Mouse (Mus musculus): ENCODE data around the gene Rslcan18. TPM values are rescaled to one million over a fixed set of nuclear protein-coding genes. Genes with fewer than 3 reads are reported as not detected.

Gene Rslcan18
- polyA plus RNA-seq, 1 experiment: 0.26 TPM

Other genes with a start within 250 kb of the Rslcan18 start
- gene Gm10767, start 211.3 kb downstream of the Rslcan18 start, polyA plus RNA-seq (2012; rRNA removed): 0.28 and 0.42 TPM in 2 replicates
- 0.19 and 0.27 TPM in 2 replicates for gene Zfp712, start 55.1 kb downstream of the Rslcan18 start, polyA plus RNA-seq (2012; rRNA removed)
- gene Zfp708, start 18.3 kb downstream of the Rslcan18 start, polyA plus RNA-seq (2012; rRNA removed): 0.06 and 0.12 TPM in 2 replicates
- gene Gm28557, start 7.7 kb downstream of the Rslcan18 start, polyA plus RNA-seq (2012; rRNA removed): 2.9 and 3.9 TPM in 2 replicates
- 0.69 and 0.76 TPM in 2 replicates for gene Zfp759, start 5.4 kb upstream of the Rslcan18 start, polyA plus RNA-seq (2012; rRNA removed)
- gene Rsl1, start 56.9 kb upstream of the Rslcan18 start, polyA plus RNA-seq (2012; rRNA removed): 1.6 and 1.8 TPM in 2 replicates
- gene Zfp455, start 78.2 kb upstream of the Rslcan18 start, polyA plus RNA-seq (2012; rRNA removed): 0.26 and 0.33 TPM in 2 replicates
- gene Zfp458, start 162.2 kb upstream of the Rslcan18 start, polyA plus RNA-seq (2012; rRNA removed): 1.1 and 1.2 TPM in 2 replicates
- 2.0 and 2.3 TPM in 2 replicates for gene Zfp457, start 190.2 kb upstream of the Rslcan18 start, polyA plus RNA-seq (2012; rRNA removed)
- gene Zfp595, start 216.3 kb upstream of the Rslcan18 start, polyA plus RNA-seq (2012; rRNA removed): 0.91 and 1.1 TPM in 2 replicates
- gene Gm28044, start 244.3 kb upstream of the Rslcan18 start, polyA plus RNA-seq (2012; rRNA removed): 0.39 and 0.44 TPM in 2 replicates
- 0.43 and 0.51 TPM in 2 replicates for gene Zfp953, start 244.3 kb upstream of the Rslcan18 start, polyA plus RNA-seq (2012; rRNA removed)